Mouse (Mus musculus): ENCODE results near the gene Cnot9. TPM values are rescaled to one million over a fixed set of nuclear protein-coding genes. Genes with fewer than 3 reads are reported as not detected.
A peak's percentile ranks its signal among the peaks of the same experiment; 100 is the strongest.

The Cnot9 gene
- polyA plus RNA-seq, 1 experiment from 2014 or later = 57.7 TPM

DNA sequence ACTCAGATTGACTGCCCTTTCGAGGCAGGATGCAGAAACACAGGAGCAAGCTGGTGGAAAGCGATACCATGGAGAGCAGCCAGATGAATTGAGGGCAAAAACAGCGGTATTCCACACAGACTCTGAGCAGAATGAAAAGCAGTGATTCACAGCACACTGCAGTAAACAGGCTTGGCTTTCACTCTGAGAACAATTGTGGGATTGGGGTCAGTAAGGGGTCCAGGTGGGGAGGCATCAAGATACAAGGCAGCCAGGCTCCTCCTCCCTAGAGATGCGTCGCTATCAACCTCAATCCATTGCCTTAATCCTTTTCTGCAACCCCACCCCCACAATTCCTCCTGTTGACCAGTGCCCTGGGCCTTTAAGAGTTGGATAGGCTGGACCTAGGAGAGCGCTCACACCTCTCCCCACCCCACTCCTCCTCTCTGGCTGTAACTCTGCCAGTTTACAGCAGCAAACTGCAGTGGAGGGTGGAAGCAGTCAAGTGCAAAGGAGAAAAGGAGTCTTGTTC, 36.6 kb downstream of the Cnot9 start, which contains the start of gene Plcd4:
Gene Plcd4 (plus strand): TSS at position 438 of the 511 bp plus-strand sequence.
- no peaks in the 10 kb centered on the region for H3K27me3 ChIP-seq
- H3K9me3 ChIP-seq = no peaks in the 10 kb centered on the region
- 0 out of 2 replicates have a peak within 1 kb of the TSS, but pooled peaks have one; percentile 41 for H3K9ac ChIP-seq (replicated peaks)
- H3K4me1 ChIP-seq (replicated peaks) = peaks cover 13% of the 10 kb centered on the region
- WGBS = 4% methylated on average over 6 of the region's 6 CpGs
- H3K4me2 ChIP-seq (replicated peaks) = peak within 1 kb of the TSS; percentile 36
- peak; percentile 55 for ATAC-seq
- no peak within 1 kb of the TSS; the same call in 1 of the 2 replicates for H3K27ac ChIP-seq
- H3K36me3 ChIP-seq = no peaks in the 10 kb centered on the region
- no peak within 1 kb of the TSS for H3K4me3 ChIP-seq (replicated peaks)

DNA sequence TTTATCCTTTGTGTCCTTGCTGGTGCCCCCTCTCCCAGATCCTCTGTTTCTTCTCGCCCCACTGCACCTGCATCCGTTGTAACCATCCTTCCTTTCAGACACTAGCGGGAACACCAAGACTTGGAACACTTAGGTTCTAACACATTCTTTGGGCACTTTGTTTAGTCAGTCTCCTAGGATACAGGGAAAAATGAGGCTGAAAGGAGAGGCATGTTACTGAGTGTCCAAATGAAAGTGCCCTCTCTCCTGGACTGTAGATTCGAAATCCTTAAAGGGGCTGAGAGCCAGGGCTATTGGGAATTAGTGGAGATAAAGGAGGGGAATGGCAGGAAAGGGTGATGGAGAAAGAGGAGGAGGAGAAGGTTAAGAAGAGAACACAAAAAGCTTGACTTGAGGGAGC, 38.3 kb downstream of the Cnot9 start, which contains the start of gene Usp37:
Gene Usp37 (minus strand): TSS at position 101 of the 400 bp plus-strand sequence.
- H3K36me3 ChIP-seq = no peaks in the 10 kb centered on the region
- ATAC-seq = no peak
- H3K27me3 ChIP-seq = no peaks in the 10 kb centered on the region
- peaks cover 13% of the 10 kb centered on the region for H3K4me1 ChIP-seq (replicated peaks)
- WGBS = 26% methylated on average over 4 of the region's 4 CpGs
- H3K9me3 ChIP-seq = no peaks in the 10 kb centered on the region
- 0 out of 2 replicates have a peak within 1 kb of the TSS, but pooled peaks have one; percentile 36 for H3K4me2 ChIP-seq (replicated peaks)
- no peak within 1 kb of the TSS for H3K9ac ChIP-seq (replicated peaks)
- H3K4me3 ChIP-seq (replicated peaks) = no peak within 1 kb of the TSS
- no peak within 1 kb of the TSS for H3K27ac ChIP-seq

- Histone ChIP-seq H3K4me2 (replicated peaks) (no peak overlapping the region), H3K27ac (no peak overlapping the region), H3K9ac (replicated peaks) (no peak overlapping the region), H3K9me3 (no peaks in the 10 kb centered on the region), H3K4me3 (replicated peaks) (no peak overlapping the region), H3K4me1 (replicated peaks) (no peaks in the 10 kb centered on the region), H3K36me3 (peaks cover 7% of the 10 kb centered on the region), H3K27me3 (no peaks in the 10 kb centered on the region)
- ATAC-seq = no peak
- WGBS = 83% methylated on average over 5 of the region's 5 CpGs
These were observed 53.2 kb downstream of the Cnot9 start for GRCm38 (mm10) chr1:74559061-74559460.

DNA sequence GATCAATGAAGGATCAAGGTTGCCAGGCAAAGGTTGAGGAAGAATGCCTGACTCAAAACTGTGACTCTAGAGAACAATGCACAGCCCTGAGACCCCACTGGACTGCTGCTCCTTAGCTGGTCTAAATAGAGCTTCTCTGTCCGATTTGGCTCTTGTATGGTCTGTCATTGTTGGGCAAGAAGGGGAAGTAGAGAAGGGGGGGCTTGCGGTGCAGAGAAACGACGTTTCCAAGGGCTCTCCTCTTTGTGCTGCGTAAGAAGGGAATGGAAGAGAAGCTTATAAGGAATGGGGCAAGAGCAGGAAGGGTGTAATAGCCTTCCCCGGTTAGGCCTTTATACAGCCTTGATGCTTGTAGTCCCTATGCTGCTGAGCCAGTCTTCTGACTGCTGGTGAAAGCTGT, 60.0 kb downstream of the Cnot9 start:
- ATAC-seq = no peak
- WGBS = 58% methylated on average over 6 of the region's 6 CpGs
- H3K9me3 ChIP-seq = no peaks in the 10 kb centered on the region
- no peak overlapping the region for H3K27ac ChIP-seq
- peaks cover 70% of the 10 kb centered on the region for H3K36me3 ChIP-seq
- no peaks in the 10 kb centered on the region for H3K4me1 ChIP-seq (replicated peaks)
- no peak overlapping the region for H3K4me3 ChIP-seq (replicated peaks)
- H3K27me3 ChIP-seq = no peaks in the 10 kb centered on the region
- H3K4me2 ChIP-seq (replicated peaks) = no peak overlapping the region
- H3K9ac ChIP-seq (replicated peaks) = no peak overlapping the region

DNA sequence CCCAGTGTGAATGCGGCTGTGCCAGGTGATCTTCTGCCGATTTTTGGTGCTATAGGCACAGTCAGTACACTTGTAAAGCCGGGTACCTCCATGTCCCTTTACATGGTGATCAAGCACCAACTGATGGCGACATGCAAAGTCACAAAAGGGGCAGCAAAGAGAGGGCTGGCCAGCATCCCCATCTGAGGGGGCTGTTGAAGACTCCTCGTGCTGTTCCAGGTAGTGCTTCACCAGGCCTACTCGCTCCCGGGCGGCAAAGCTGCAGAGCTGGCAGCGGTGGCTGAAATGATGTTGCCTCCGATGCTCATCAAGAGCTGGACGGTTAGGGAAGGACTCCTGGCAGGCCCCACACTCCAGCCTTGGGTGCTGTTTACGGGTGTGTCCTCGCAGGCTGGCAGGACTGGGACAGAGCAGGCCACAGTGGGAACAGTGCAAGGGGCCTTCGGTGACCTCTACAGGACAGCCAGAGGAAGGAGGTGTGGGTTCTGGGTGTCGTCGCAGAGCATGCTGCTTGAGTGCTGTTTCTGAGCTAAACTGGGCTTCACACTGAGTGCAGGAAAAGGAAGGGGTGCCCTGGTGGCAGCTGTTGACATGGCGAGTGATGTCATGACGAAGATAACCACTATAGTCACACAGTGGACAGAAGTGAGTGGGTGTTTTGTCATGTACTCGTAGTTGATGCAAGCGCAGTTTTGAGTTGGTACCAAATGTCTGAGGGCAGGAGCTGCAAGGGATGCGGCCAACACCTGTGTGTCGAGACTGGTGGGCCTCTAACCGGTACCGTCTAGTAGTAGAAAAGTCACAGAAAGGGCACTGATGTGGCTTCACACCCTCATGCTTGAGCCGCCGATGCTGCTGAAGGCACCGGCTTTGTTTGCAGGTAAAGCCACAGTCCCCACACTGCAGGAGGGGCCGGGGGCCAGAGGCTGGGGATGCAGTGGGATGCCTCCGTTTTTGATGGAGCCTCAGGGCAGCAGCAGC, 64.2 kb downstream of the Cnot9 start:
- peaks cover 95% of the 10 kb centered on the region for H3K36me3 ChIP-seq
- H3K9ac ChIP-seq (replicated peaks) = no peak overlapping the region
- H3K4me1 ChIP-seq (replicated peaks) = no peaks in the 10 kb centered on the region
- 93% methylated on average over 29 of the region's 29 CpGs for WGBS
- H3K4me2 ChIP-seq (replicated peaks) = no peak overlapping the region
- H3K27ac ChIP-seq = no peak overlapping the region
- no peaks in the 10 kb centered on the region for H3K9me3 ChIP-seq
- no peak for ATAC-seq
- no peak overlapping the region for H3K4me3 ChIP-seq (replicated peaks)
- no peaks in the 10 kb centered on the region for H3K27me3 ChIP-seq

Other genes starting within 250 kb of the Cnot9 start
- gene Gpbar1, start 227.5 kb upstream of the Cnot9 start, polyA plus RNA-seq (2015; fragmentation: Nextera tagmentation; extraction: Ambion mirVana) = 0.24 and 0.31 TPM in 2 replicates
- 198 and 203 TPM in 2 replicates for gene Aamp, start 221.3 kb upstream of the Cnot9 start, polyA plus RNA-seq (2015; fragmentation: Nextera tagmentation; extraction: Ambion mirVana)
- gene Pnkd, start 221.1 kb upstream of the Cnot9 start, polyA plus RNA-seq (2015; fragmentation: Nextera tagmentation; extraction: Ambion mirVana) = 81.5 and 92.2 TPM in 2 replicates
- gene Tmbim1, start 200.4 kb upstream of the Cnot9 start, polyA plus RNA-seq (2015; fragmentation: Nextera tagmentation; extraction: Ambion mirVana) = 6.3 and 7.1 TPM in 2 replicates
- gene Catip, start 143.9 kb upstream of the Cnot9 start, polyA plus RNA-seq (2015; fragmentation: Nextera tagmentation; extraction: Ambion mirVana) = 0.41 and 0.62 TPM in 2 replicates
- 0.94 and 2.9 TPM in 2 replicates for gene Slc11a1, start 130.9 kb upstream of the Cnot9 start, polyA plus RNA-seq (2015; fragmentation: Nextera tagmentation; extraction: Ambion mirVana)
- 17.2 and 18.6 TPM in 2 replicates for gene Ctdsp1, start 114.5 kb upstream of the Cnot9 start, polyA plus RNA-seq (2015; fragmentation: Nextera tagmentation; extraction: Ambion mirVana)
- gene Vil1, start 96.7 kb upstream of the Cnot9 start, polyA plus RNA-seq (2015; fragmentation: Nextera tagmentation; extraction: Ambion mirVana) = 0.20 and 0.30 TPM in 2 replicates
- 2.2 and 2.9 TPM in 2 replicates for gene Plcd4, start 36.8 kb downstream of the Cnot9 start, polyA plus RNA-seq (2015; fragmentation: Nextera tagmentation; extraction: Ambion mirVana)
- gene Usp37, start 38.2 kb downstream of the Cnot9 start, polyA plus RNA-seq (2015; fragmentation: Nextera tagmentation; extraction: Ambion mirVana) = 32.2 and 33.4 TPM in 2 replicates
- 7.9 and 9.0 TPM in 2 replicates for gene Zfp142, start 82.2 kb downstream of the Cnot9 start, polyA plus RNA-seq (2015; fragmentation: Nextera tagmentation; extraction: Ambion mirVana)
- gene Bcs1l, start 82.2 kb downstream of the Cnot9 start, polyA plus RNA-seq (2015; fragmentation: Nextera tagmentation; extraction: Ambion mirVana) = 21.1 and 24.4 TPM in 2 replicates
- gene Rnf25, start 95.3 kb downstream of the Cnot9 start, polyA plus RNA-seq (2015; fragmentation: Nextera tagmentation; extraction: Ambion mirVana) = 42.9 and 49.3 TPM in 2 replicates
- gene Stk36, start 95.4 kb downstream of the Cnot9 start, polyA plus RNA-seq (2015; fragmentation: Nextera tagmentation; extraction: Ambion mirVana) = 25.8 and 26.4 TPM in 2 replicates
- 16.0 and 18.2 TPM in 2 replicates for gene Ttll4, start 155.7 kb downstream of the Cnot9 start, polyA plus RNA-seq (2015; fragmentation: Nextera tagmentation; extraction: Ambion mirVana)
- 2.9 and 3.3 TPM in 2 replicates for gene Cyp27a1, start 207.5 kb downstream of the Cnot9 start, polyA plus RNA-seq (2015; fragmentation: Nextera tagmentation; extraction: Ambion mirVana)
- 0.08 TPM in 1 of 2 replicates, not detected in the other for gene Prkag3, start 243.2 kb downstream of the Cnot9 start, polyA plus RNA-seq (2015; fragmentation: Nextera tagmentation; extraction: Ambion mirVana)